Mouse (Mus musculus): ENCODE measurements around the gene Ajm1. TPM values are rescaled to one million over a fixed set of nuclear protein-coding genes. Genes with fewer than 3 reads are reported as not detected.
A peak's percentile ranks its signal among the peaks of the same experiment; 100 is the strongest.
"Not testable (repeated sequence)": the region's sequence is repeated elsewhere in the genome, so short reads cannot be mapped to it uniquely, and the experiment has no call there.

Ajm1 gene
- polyA plus RNA-seq, 1 experiment from 2014 or later = 1.5 TPM

- H3K4me1 ChIP-seq = peaks cover 22% of the 10 kb centered on the region
- H3K4me2 ChIP-seq = peak within 1 kb of the TSS; percentile 94
- H3K9ac ChIP-seq = peak within 1 kb of the TSS; percentile 96
- WGBS = under 1% methylated on average over 60 of the region's 61 CpGs
- H3K36me3 ChIP-seq (replicated peaks) = peaks cover 27% of the 10 kb centered on the region
- peak; percentile 99 for ATAC-seq (ENCODE audit: low FRiP score)
- peak within 1 kb of the TSS; percentile 95 for H3K4me3 ChIP-seq (replicated peaks)
- H3K27me3 ChIP-seq = no peaks in the 10 kb centered on the region
- H3K27ac ChIP-seq = peak within 1 kb of the TSS; percentile 77
- no peaks in the 10 kb centered on the region for H3K9me3 ChIP-seq
These were observed 24.2 kb downstream of the Ajm1 start, which contains the start of gene Edf1 for GRCm38 (mm10) chr2:25557221-25557963. Edf1 (plus strand) TSS chr2:25557847.

DNA sequence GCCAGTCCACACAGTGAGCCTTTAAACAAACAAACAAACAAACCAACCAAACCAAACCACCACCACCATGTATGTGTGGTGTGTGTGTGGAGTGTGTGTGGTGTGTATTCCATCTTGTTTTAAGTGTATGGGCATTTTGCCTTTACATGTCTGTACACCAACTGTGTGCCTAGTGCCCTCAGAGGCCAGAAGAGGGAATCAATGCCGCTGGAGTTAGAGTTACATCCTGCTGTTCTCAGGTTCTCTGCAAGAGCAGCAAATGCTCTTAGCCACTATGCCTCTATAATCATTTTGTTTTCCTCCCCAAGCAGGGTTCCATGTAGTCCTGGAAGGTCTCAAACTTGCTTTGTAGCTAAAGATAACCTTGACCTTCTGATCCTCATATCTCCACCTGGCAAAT lies 25.3 kb downstream of the Ajm1 start:
- Histone ChIP-seq H3K9ac (no peak overlapping the region), H3K4me2 (no peak overlapping the region), H3K4me1 (peaks cover 22% of the 10 kb centered on the region), H3K9me3 (no peaks in the 10 kb centered on the region), H3K36me3 (replicated peaks) (peaks cover 16% of the 10 kb centered on the region), H3K4me3 (replicated peaks) (no peak overlapping the region), H3K27me3 (no peaks in the 10 kb centered on the region), H3K27ac (no peak overlapping the region)
- WGBS = 63% methylated on average over 1 of the region's 1 CpGs
- ATAC-seq (ENCODE audit: low FRiP score) = no peak

GRCm38 (mm10) chr2:25555479-25555878 lies 26.1 kb downstream of the Ajm1 start:
- H3K4me2 ChIP-seq; H3K27ac ChIP-seq; H3K9me3 ChIP-seq; H3K9ac ChIP-seq; ATAC-seq (ENCODE audit: low FRiP score); H3K36me3 ChIP-seq (replicated peaks); H3K4me3 ChIP-seq (replicated peaks); H3K27me3 ChIP-seq: not testable (repeated sequence)
- 45% methylated on average over 2 of the region's 2 CpGs for WGBS
- H3K4me1 ChIP-seq = peaks cover 22% of the 10 kb centered on the region

DNA sequence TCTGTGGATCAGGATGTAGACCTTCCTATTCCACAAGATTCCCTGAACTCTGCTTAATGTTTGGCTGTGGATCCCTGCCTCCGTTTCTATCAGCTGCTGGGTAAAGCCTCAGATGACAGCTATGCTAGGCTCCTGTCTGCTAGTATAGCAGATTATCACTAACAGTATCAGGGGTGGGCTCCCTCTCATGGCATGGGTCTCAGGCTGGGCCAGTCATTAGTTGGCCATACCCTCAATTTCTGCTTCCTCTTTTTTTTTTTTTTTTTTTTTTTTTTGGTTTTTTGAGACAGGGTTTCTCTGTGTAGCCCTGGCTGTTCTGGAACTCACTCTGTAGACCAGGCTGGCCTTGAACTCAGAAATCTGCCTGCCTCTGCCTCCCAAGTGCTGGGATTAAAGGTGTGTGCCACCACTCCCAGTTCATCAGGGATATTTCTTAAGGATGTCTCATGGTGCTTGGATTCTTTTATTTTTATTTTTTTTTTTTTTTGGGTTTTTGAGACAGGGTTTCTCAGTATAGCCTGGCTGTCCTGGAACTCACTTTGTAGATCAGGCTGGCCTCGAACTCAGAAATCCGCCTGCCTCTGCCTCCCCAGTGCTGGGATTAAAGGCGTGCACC lies 28.3 kb downstream of the Ajm1 start:
- not testable (repeated sequence) for H3K9ac ChIP-seq; H3K4me3 ChIP-seq (replicated peaks); H3K4me1 ChIP-seq; H3K27me3 ChIP-seq; H3K4me2 ChIP-seq; H3K9me3 ChIP-seq; H3K27ac ChIP-seq; ATAC-seq (ENCODE audit: low FRiP score); H3K36me3 ChIP-seq (replicated peaks)
- WGBS = 87% methylated on average over 4 of the region's 4 CpGs

DNA sequence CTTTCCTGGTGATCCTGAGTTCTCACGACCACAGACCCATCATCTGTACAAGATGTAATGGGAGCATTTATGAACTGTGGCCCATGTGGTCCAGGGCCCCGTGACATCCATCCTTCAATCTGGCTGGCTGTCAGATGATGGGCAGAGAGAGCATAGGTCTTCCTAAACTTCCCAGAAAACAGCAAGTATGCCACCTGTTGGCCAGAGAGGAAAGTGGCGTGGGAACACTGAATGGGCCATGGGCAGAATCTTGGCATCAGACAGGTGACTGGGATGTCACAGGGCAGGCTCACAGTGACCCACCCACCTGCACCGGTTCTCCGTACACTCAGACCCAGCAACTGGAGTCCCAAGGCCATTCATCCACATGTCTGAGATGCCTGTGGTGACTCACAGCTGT lies 30.4 kb downstream of the Ajm1 start:
- Histone ChIP-seq H3K36me3 (replicated peaks) (no peaks in the 10 kb centered on the region), H3K9ac (no peak overlapping the region), H3K4me2 (no peak overlapping the region), H3K9me3 (no peaks in the 10 kb centered on the region), H3K4me1 (peaks cover 3% of the 10 kb centered on the region), H3K27ac (no peak overlapping the region), H3K4me3 (replicated peaks) (no peak overlapping the region), H3K27me3 (no peaks in the 10 kb centered on the region)
- WGBS = 37% methylated on average over 5 of the region's 5 CpGs
- no peak for ATAC-seq (ENCODE audit: low FRiP score)

DNA sequence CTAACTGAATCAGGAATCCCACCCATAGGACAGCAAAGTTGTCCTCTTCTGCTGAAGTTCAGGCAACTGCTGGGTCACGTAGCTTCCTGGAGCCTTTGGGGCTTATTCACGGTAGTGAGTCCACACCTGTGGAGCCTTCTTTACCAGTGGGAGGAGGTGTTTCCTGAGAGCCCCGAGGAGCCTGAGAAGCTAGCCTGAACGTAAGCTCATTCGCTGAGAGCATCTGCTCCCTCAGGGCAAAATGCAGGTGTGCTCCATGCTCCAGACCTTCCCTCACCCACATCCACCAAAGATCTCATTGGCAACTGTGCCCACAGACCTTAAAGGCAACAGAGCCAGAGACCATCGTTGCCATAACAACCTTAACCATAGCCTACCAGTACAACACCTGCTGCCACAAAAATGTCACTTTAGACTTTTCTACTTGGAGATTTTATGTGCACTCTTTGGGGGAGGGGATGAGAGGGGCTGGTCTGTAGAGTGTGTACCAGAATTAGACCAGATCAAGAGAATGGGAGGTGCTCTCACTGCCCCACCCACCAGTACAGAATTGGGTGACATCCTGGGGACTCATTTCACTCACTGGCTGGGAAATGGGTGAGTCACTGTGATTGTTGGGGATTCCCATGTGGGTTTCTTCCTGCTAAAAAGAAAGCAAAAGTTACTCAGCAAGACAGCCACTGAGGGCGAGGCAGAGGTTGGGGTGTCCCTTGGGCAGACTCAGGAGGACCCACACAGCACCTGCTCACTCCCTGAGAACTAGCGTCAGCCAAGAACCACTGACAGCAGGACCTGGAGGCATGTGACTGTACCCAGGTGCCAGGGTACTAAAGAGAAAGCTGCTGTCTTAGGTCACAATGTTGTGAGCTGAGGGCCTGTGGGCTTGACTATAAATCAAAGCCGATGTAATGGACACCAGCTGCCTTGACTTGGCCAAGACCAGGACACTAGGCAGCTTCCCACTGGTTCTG lies 32.3 kb downstream of the Ajm1 start:
- Histone ChIP-seq H3K36me3 (replicated peaks) (no peaks in the 10 kb centered on the region), H3K4me3 (replicated peaks) (no peak overlapping the region), H3K4me2 (no peak overlapping the region), H3K27ac (no peak overlapping the region), H3K9ac (no peak overlapping the region), H3K4me1 (peaks cover 16% of the 10 kb centered on the region), H3K27me3 (no peaks in the 10 kb centered on the region), H3K9me3 (no peaks in the 10 kb centered on the region)
- 84% methylated on average over 9 of the region's 9 CpGs for WGBS
- ATAC-seq (ENCODE audit: low FRiP score) = no peak

DNA sequence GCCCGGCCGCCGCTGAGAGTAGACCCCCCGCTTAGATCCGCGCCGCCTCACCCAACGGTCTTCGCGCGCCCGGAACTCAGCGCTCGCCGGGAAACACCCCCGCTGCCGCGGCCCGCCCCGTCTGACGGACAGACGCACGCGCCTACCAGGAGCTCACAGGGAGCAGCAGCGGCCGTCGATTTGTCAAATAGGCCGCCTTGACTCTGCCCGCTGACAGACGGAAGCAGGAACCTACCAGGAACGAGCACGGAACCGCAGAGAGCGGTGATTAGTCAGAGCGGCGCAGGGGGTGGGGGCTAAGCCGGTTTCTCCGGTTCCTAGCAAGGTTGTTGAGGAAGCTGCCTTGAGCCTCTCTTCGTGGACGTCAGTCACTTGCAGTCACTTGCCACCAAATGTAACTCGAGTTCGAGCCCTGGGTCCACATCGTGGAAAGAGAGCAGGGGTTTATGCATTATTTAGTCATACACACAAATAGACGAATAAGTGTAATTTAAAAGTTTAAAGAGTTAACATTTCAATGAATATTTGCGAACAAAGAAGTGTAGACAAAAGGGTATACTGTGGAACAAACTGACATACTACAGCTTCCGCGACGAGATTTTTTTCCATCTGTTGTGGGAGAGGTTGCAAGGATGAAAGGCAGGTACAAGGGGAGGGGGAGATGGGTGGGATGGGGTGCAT lies 34.6 kb downstream of the Ajm1 start, which contains the start of gene Traf2:
Gene Traf2, minus strand, starts transcription at position 130 of the 681 bp plus-strand sequence.
- Histone ChIP-seq H3K27ac (peak within 1 kb of the TSS; percentile 66), H3K9ac (peak within 1 kb of the TSS; percentile 76), H3K4me2 (peak within 1 kb of the TSS; percentile 79), H3K4me3 (replicated peaks) (peak within 1 kb of the TSS; percentile 70), H3K27me3 (no peaks in the 10 kb centered on the region), H3K36me3 (replicated peaks) (no peaks in the 10 kb centered on the region; the same call in 1 of the 2 replicates), H3K4me1 (peaks cover 16% of the 10 kb centered on the region), H3K9me3 (no peaks in the 10 kb centered on the region)
- WGBS = 3% methylated on average over 48 of the region's 48 CpGs
- peak; percentile 99 for ATAC-seq (ENCODE audit: low FRiP score)

DNA sequence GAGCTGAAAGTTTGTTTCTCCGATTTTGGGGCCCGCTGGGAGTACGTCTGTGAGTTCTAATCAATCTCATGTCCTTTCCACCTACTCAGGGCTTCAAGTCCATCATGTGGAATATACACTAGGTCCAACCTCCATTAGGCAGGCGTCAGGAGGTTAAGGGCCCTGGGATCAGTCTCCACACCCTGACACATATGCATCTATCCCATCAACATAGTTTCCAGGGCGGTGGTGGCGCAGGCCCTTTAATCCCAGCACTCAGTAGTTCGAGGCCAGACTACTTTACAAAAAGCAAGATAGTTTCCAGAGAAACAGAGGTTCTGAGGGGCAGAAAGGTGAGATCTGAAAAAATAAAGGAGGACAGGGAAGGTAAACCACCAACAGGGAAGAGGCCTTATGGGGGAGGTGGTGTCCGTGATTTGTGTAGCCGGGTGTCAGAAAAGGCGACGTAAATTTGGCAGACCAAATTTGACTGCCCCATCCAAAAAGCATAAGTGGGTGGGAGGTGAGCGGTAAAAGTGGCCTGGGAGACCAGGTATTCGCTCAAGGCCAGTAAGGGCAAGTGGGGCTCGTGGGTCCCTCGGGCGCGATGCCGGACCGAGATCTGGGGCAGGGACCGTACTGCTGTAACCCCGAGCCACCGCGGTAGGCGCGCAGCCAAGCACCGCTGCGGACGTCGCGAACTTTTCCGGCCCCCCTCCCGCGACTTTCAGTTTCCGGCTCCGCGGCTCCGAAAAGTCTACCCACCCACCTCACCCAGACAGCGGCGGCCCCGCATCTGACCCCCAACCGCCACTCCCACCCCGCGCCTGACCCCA lies 35.4 kb downstream of the Ajm1 start:
- peak; percentile 70 for ATAC-seq (ENCODE audit: low FRiP score)
- Histone ChIP-seq H3K9me3 (no peaks in the 10 kb centered on the region), H3K9ac (peak overlapping the region; percentile 76), H3K4me3 (replicated peaks) (peak overlapping the region; percentile 70), H3K27ac (peak overlapping the region; percentile 66), H3K4me2 (peak overlapping the region; percentile 79), H3K4me1 (peaks cover 16% of the 10 kb centered on the region), H3K27me3 (no peaks in the 10 kb centered on the region), H3K36me3 (replicated peaks) (no peaks in the 10 kb centered on the region; the same call in 1 of the 2 replicates)
- WGBS = 9% methylated on average over 43 of the region's 43 CpGs

- WGBS = 94% methylated on average over 10 of the region's 10 CpGs
- H3K9ac ChIP-seq = no peak overlapping the region
- H3K4me2 ChIP-seq = no peak overlapping the region
- no peak for ATAC-seq (ENCODE audit: low FRiP score)
- no peak overlapping the region for H3K27ac ChIP-seq
- peaks cover 24% of the 10 kb centered on the region for H3K36me3 ChIP-seq (replicated peaks)
- H3K4me3 ChIP-seq (replicated peaks) = no peak overlapping the region
- no peaks in the 10 kb centered on the region for H3K27me3 ChIP-seq
- peaks cover 16% of the 10 kb centered on the region for H3K4me1 ChIP-seq
- H3K9me3 ChIP-seq = no peaks in the 10 kb centered on the region
These were observed 39.8 kb downstream of the Ajm1 start for GRCm38 (mm10) chr2:25541644-25542367.

DNA sequence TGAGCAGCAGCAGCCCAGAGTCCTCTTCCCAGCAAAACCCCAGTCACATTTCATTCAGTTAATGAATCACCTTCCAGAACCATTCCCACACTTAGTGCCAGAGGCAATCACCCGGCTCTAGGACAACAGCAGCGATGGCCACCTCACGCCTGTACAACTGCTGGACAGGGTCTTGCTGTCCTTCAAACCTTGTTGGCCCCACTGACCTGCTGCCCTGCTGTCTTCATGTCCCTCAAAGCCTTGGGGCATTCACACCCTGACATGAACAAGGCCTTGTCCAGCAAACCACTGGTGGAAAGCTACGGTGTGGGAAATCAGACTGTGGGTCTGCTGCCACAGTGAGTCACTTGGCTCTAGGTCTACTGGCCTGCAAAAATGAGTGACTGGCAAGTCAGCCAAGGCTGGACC lies 41.0 kb downstream of the Ajm1 start:
- WGBS = 94% methylated on average over 4 of the region's 4 CpGs
- no peak for ATAC-seq (ENCODE audit: low FRiP score)
- Histone ChIP-seq H3K9ac (no peak overlapping the region), H3K27ac (no peak overlapping the region), H3K4me2 (no peak overlapping the region), H3K36me3 (replicated peaks) (peaks cover 36% of the 10 kb centered on the region), H3K4me3 (replicated peaks) (no peak overlapping the region), H3K4me1 (peaks cover 6% of the 10 kb centered on the region), H3K27me3 (no peaks in the 10 kb centered on the region), H3K9me3 (no peaks in the 10 kb centered on the region)

DNA sequence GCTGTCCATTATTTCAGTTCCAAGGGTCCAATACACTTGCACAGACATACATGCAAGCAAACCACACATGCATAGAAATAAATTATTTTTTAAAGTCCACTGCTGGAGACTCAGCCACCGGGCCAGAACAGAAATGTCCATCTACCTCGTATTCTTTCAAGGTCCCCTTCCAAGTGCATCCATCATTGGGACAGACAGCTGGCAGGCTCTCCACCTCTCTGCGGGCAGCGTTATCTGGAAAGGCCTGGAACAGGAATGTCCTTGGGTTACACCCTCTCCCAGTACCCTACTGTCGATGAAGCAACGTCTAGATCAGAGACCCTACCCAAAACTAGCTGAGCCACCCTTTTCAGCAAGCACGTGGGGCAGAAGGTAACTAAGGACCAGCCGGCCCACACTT lies 45.0 kb downstream of the Ajm1 start:
- 96% methylated on average over 8 of the region's 8 CpGs for WGBS
- Histone ChIP-seq H3K4me2 (no peak overlapping the region), H3K4me3 (replicated peaks) (no peak overlapping the region), H3K9me3 (no peaks in the 10 kb centered on the region), H3K9ac (no peak overlapping the region), H3K4me1 (no peaks in the 10 kb centered on the region), H3K27ac (no peak overlapping the region), H3K36me3 (replicated peaks) (peaks cover 68% of the 10 kb centered on the region), H3K27me3 (no peaks in the 10 kb centered on the region)
- ATAC-seq (ENCODE audit: low FRiP score) = no peak

Measured in forebrain, embryonic 12.5 days (tissue).